Mouse (Mus musculus): Measurements from ENCODE around the gene Slc7a1. TPM values are rescaled to one million over a fixed set of nuclear protein-coding genes. Genes with fewer than 3 reads are reported as not detected.

The Slc7a1 gene
- polyA plus RNA-seq, 1 experiment from 2014 or later, result 17.7 TPM

- 67% methylated on average over 15 of the region's 15 CpGs for WGBS (ENCODE audit: insufficient replicate concordance)
- Histone ChIP-seq H3K4me3 (replicated peaks) (peak overlapping the region; percentile 26; the same call in 1 of the 2 replicates), H3K9me3 (replicated peaks) (no peaks in the 10 kb centered on the region), H3K4me1 (replicated peaks) (peaks cover 53% of the 10 kb centered on the region), H3K4me2 (peak overlapping the region; percentile 53), H3K27me3 (no peaks in the 10 kb centered on the region), H3K36me3 (peaks cover 64% of the 10 kb centered on the region), H3K27ac (peak overlapping the region; percentile 77), H3K9ac (peak overlapping the region; percentile 46)
- DNase-seq (peak; percentile 66), ATAC-seq (ENCODE audit: low read depth) (peak; percentile 98)
These were observed 10.4 kb downstream of the Slc7a1 start for GRCm38 (mm10) chr5:148389007-148389970.

GRCm38 (mm10) chr5:148388251-148389006, 11.3 kb downstream of the Slc7a1 start:
- 78% methylated on average over 18 of the region's 18 CpGs for WGBS (ENCODE audit: insufficient replicate concordance)

DNA sequence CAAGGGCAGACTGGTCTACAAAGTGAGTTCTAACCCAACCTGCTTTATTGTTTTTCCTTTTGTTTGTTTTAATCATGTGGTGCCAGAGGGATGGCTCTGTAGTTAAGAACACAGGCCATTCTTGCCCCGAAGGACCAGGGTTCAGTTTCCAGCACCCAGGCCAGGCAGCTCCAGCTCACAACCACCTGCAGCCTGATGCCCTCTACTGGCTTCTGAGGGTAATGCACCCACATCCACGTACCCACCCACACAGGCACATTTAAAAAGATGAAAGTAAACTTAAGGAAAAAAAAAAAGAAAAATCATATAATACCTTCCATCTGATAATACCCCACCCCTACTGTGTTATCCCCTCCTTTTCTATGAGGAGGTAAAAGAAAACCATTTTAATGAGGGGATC, 11.9 kb downstream of the Slc7a1 start:
- DNase-seq (no peak), ATAC-seq (ENCODE audit: low read depth) (no peak)
- Histone ChIP-seq H3K36me3 (peaks cover 62% of the 10 kb centered on the region), H3K9me3 (replicated peaks) (no peaks in the 10 kb centered on the region), H3K9ac (no peak overlapping the region), H3K4me1 (replicated peaks) (peaks cover 45% of the 10 kb centered on the region), H3K4me2 (no peak overlapping the region), H3K4me3 (replicated peaks) (no peak overlapping the region), H3K27ac (peak overlapping the region; percentile 77; the same call in 1 of the 2 replicates), H3K27me3 (no peaks in the 10 kb centered on the region)
- 84% methylated on average over 2 of the region's 2 CpGs for WGBS (ENCODE audit: insufficient replicate concordance)

More at GRCm38 (mm10) chr5:148388251-148389006, 11.3 kb downstream of the Slc7a1 start:
- Histone ChIP-seq H3K36me3 (peaks cover 63% of the 10 kb centered on the region), H3K9ac (peak overlapping the region; percentile 46), H3K9me3 (replicated peaks) (no peaks in the 10 kb centered on the region), H3K4me3 (replicated peaks) (peak overlapping the region; percentile 26; the same call in 1 of the 2 replicates), H3K4me2 (peak overlapping the region; percentile 53), H3K4me1 (replicated peaks) (peaks cover 51% of the 10 kb centered on the region), H3K27ac (peak overlapping the region; percentile 77), H3K27me3 (no peaks in the 10 kb centered on the region)
- ATAC-seq (ENCODE audit: low read depth) (peak; percentile 50), DNase-seq (no peak)

DNA sequence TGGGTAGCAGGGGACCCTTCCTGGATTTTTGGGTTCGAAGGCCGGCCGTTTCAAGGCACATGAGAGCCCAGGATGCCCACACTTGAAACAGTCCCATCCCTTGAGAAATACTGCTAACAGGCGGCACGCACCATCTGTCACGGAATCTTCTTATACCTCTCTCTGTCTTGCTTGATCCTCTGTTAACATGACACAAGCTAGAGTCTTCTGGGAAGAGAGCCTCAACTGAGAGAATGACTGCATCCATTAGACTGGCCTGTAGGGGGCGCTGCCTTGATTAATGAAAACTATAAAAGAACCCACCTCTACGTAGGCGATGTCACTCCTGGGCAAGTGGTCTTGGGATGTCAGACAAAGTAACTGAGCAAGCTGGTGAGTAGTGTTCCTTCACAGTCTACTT, 13.2 kb downstream of the Slc7a1 start:
- ATAC-seq (ENCODE audit: low read depth), result no peak
- Histone ChIP-seq H3K27ac (no peak overlapping the region), H3K4me3 (replicated peaks) (no peak overlapping the region), H3K4me1 (replicated peaks) (peaks cover 35% of the 10 kb centered on the region), H3K36me3 (peaks cover 64% of the 10 kb centered on the region), H3K4me2 (no peak overlapping the region), H3K9me3 (replicated peaks) (no peaks in the 10 kb centered on the region), H3K9ac (no peak overlapping the region), H3K27me3 (no peaks in the 10 kb centered on the region)
- DNase-seq, result no peak
- 82% methylated on average over 9 of the region's 9 CpGs for WGBS (ENCODE audit: insufficient replicate concordance)

DNA sequence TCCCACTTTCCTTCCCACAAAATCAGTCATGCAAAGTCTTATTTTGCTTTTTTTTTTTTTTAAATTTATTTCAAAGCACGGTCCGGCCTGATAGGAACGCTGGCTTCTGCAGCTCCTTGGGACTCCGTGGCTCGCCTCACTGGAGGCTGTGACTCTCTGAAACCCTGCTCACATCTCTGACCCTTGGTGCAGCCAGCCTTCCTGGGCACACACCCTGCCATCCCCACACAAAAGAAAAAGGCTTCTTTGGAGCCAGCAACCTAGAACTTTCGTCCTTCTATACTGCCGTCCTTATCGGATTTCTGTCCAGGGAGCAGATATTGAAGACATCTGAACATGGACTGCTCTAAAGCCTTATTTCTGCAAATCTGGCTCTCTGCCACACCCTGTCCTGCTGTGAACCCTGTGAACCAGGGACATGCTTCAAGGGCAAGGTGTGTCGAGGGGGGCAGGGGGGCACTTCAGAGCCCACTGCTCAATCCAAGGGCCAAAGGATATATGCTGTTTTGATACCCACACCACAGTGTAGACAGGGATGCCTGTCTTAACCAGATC, 15.1 kb downstream of the Slc7a1 start:
- 87% methylated on average over 9 of the region's 9 CpGs for WGBS (ENCODE audit: insufficient replicate concordance)
- H3K4me2 ChIP-seq, result no peak overlapping the region

GRCm38 (mm10) chr5:148383841-148384500, 15.7 kb downstream of the Slc7a1 start:
- WGBS (ENCODE audit: insufficient replicate concordance), result 84% methylated on average over 14 of the region's 14 CpGs
- ATAC-seq (ENCODE audit: low read depth) (no peak), DNase-seq (no peak)
- Histone ChIP-seq H3K27me3 (no peaks in the 10 kb centered on the region), H3K36me3 (peaks cover 61% of the 10 kb centered on the region), H3K4me2 (no peak overlapping the region), H3K27ac (no peak overlapping the region), H3K4me3 (replicated peaks) (no peak overlapping the region), H3K9ac (no peak overlapping the region), H3K4me1 (replicated peaks) (peaks cover 22% of the 10 kb centered on the region), H3K9me3 (replicated peaks) (no peaks in the 10 kb centered on the region)

More for the DNA sequence above, 15.1 kb downstream of the Slc7a1 start:
- ATAC-seq (ENCODE audit: low read depth) (no peak), DNase-seq (no peak)
- H3K9ac ChIP-seq, result no peak overlapping the region
- H3K9me3 ChIP-seq (replicated peaks), result no peaks in the 10 kb centered on the region
- H3K27ac ChIP-seq, result no peak overlapping the region
- H3K4me1 ChIP-seq (replicated peaks), result peaks cover 28% of the 10 kb centered on the region
- H3K27me3 ChIP-seq, result no peaks in the 10 kb centered on the region
- no peak overlapping the region for H3K4me3 ChIP-seq (replicated peaks)
- peaks cover 64% of the 10 kb centered on the region for H3K36me3 ChIP-seq

DNA sequence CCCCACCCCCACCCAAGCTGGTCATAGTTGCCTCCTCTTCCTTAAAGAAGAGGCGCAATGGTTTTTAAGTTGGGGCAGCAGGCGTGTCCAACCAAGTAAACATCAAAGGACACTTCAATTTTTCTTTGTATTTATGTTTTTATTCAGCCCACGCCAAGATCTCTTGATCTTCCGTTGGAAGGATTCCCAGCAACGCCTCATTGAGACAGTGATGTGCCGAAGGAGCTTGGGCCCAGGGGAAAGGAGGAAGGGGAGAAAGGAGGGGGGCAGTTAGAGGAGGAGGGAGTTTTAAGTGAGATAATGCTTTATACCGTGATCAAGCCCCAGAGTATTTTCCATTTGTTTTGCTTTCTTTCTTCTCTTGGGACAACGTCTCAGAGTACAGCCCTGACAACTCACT, 18.6 kb downstream of the Slc7a1 start:
- H3K4me1 ChIP-seq (replicated peaks), result peaks cover 12% of the 10 kb centered on the region
- H3K36me3 ChIP-seq, result peaks cover 48% of the 10 kb centered on the region
- no peak overlapping the region for H3K9ac ChIP-seq
- no peak overlapping the region for H3K27ac ChIP-seq
- no peaks in the 10 kb centered on the region for H3K9me3 ChIP-seq (replicated peaks)
- WGBS (ENCODE audit: insufficient replicate concordance), result 87% methylated on average over 8 of the region's 8 CpGs
- DNase-seq (no peak), ATAC-seq (ENCODE audit: low read depth) (no peak)
- no peak overlapping the region for H3K4me2 ChIP-seq
- H3K27me3 ChIP-seq, result no peaks in the 10 kb centered on the region
- H3K4me3 ChIP-seq (replicated peaks), result no peak overlapping the region

GRCm38 (mm10) chr5:148380246-148380504, 19.5 kb downstream of the Slc7a1 start:
- H3K27ac ChIP-seq, result no peak overlapping the region
- peaks cover 11% of the 10 kb centered on the region for H3K4me1 ChIP-seq (replicated peaks)
- no peaks in the 10 kb centered on the region for H3K9me3 ChIP-seq (replicated peaks)
- H3K4me3 ChIP-seq (replicated peaks), result no peak overlapping the region
- WGBS (ENCODE audit: insufficient replicate concordance), result 73% methylated on average over 6 of the region's 6 CpGs
- DNase-seq (no peak), ATAC-seq (ENCODE audit: low read depth) (no peak)
- no peak overlapping the region for H3K9ac ChIP-seq
- no peaks in the 10 kb centered on the region for H3K27me3 ChIP-seq
- no peak overlapping the region for H3K4me2 ChIP-seq
- peaks cover 53% of the 10 kb centered on the region for H3K36me3 ChIP-seq

DNA sequence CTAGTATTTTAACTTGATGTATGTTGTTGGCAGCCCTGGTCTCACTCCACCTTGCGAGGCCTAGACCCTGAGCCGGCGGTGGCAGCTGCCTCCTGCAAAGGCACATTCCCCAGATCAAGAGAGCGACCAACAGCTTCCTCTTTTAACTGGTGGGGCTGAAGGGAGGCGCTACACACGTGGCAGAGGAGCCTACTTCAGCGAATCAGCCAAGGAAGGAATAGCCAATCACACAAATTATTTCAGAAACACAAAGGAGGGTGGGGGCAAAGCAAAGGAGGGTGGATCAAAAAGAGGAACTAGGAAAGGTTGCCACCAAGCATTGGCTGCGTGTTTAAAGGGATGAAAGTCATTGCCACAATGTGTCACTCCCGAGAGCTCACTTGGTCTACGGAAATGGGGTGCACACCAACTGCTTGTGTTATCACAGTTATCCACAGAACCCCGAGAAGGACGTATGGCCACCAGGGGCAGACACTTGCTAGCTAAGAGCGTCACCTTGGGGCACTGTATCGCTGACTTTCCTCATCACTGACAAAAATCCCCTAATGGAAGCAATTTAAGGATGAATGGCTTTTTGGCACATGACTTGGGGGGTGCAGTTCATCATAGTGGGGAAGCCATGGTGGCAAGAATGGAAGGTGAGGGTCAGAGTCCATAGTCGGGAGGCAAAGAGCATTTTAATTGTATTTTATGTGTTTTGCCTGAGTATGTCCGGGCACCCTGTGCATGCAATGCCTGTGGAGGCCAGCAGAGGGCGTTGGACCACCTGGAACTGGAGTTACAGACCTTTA, 20.1 kb downstream of the Slc7a1 start:
- ATAC-seq (ENCODE audit: low read depth), result peak; percentile 56
- no peak overlapping the region for H3K9ac ChIP-seq
- H3K4me3 ChIP-seq (replicated peaks), result no peak overlapping the region
- H3K9me3 ChIP-seq (replicated peaks), result no peaks in the 10 kb centered on the region
- H3K4me2 ChIP-seq, result no peak overlapping the region
- H3K36me3 ChIP-seq, result peaks cover 53% of the 10 kb centered on the region
- no peak overlapping the region; the same call in 1 of the 2 replicates for H3K27ac ChIP-seq
- DNase-seq, result peak; percentile 31
- 39% methylated on average over 17 of the region's 17 CpGs for WGBS (ENCODE audit: insufficient replicate concordance)
- H3K4me1 ChIP-seq (replicated peaks), result peaks cover 11% of the 10 kb centered on the region
- no peaks in the 10 kb centered on the region for H3K27me3 ChIP-seq

DNA sequence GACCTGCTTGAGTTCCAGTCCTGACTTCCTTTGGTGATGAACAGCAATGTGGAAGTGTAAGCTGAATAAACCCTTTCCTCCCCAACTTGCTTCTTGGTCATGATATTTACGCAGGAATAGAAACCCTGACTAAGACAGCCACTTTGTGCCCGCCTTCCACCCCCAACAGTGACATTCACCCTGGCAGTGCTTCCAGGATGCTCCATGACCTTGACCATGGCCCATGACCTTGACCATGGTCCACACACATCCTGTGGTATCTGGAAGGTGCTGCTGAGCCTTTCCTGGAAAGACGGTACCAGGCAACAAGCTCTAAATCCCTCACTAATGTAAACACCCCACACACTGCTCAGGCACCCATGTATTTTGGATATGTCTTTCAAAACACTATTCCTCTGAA, 21.0 kb downstream of the Slc7a1 start:
- 83% methylated on average over 3 of the region's 3 CpGs for WGBS (ENCODE audit: insufficient replicate concordance)
- DNase-seq, result no peak
- no peak overlapping the region for H3K9ac ChIP-seq

More for the DNA sequence above, 21.0 kb downstream of the Slc7a1 start:
- ATAC-seq (ENCODE audit: low read depth), result no peak
- H3K4me2 ChIP-seq, result no peak overlapping the region
- H3K27ac ChIP-seq, result no peak overlapping the region
- H3K36me3 ChIP-seq, result peaks cover 49% of the 10 kb centered on the region
- no peaks in the 10 kb centered on the region for H3K27me3 ChIP-seq
- no peaks in the 10 kb centered on the region for H3K9me3 ChIP-seq (replicated peaks)
- peaks cover 11% of the 10 kb centered on the region for H3K4me1 ChIP-seq (replicated peaks)
- no peak overlapping the region for H3K4me3 ChIP-seq (replicated peaks)
